Mouse (Mus musculus) megakaryocyte, embryonic 14.5 days (primary cell): ENCODE results near the gene Slc25a17.

ENCODE experiments used
- FLI1 ChIP-seq: IDR thresholded peaks from 2 replicates; pipeline ENCODE4 v1.6.1; 2012; ENCODE audit warnings: low read length, inconsistent platforms, mixed read lengths
- GATA1 ChIP-seq: IDR thresholded peaks from 3 replicates; pipeline ENCODE4 v1.6.1; 2012; ENCODE audit warnings: mixed read lengths, low read length, inconsistent platforms, borderline replicate concordance

GRCm38 (mm10) chr15:81352638-81353037, 8.0 kb downstream of the Slc25a17 start:
- TF ChIP-seq GATA1, result no peak
- no peak for TF ChIP-seq FLI1
